Mouse (Mus musculus) ES-Bruce4 (cell line): ENCODE data around the gene Rbl2. TPM values are rescaled to one million over a fixed set of nuclear protein-coding genes. Genes with fewer than 3 reads are reported as not detected.

ENCODE experiments used
- H3K27ac ChIP-seq: 2 replicates; pipeline ENCODE4 v1.5.1; 2012; ENCODE audit warnings: low read length, inconsistent platforms; ENCODE audit not compliant: insufficient read depth
- H3K27me3 ChIP-seq: 2 replicates; pipeline ENCODE4 v1.6.1; 2012; ENCODE audit warnings: mild to moderate bottlenecking, low read length, inconsistent platforms; ENCODE audit not compliant: control insufficient read depth, poor library complexity, insufficient read depth, severe bottlenecking
- H3K36me3 ChIP-seq: 2 replicates; pipeline ENCODE4 v1.6.1; 2012; ENCODE audit warnings: inconsistent platforms, mild to moderate bottlenecking, low read length, moderate library complexity; ENCODE audit not compliant: control insufficient read depth, poor library complexity, insufficient read depth, severe bottlenecking
- H3K4me1 ChIP-seq: one replicate; pipeline ENCODE4 v1.8.1; 2011; ENCODE audit warnings: low read length; ENCODE audit not compliant: control insufficient read depth, insufficient read depth
- H3K4me3 ChIP-seq: 2 replicates; pipeline ENCODE4 v1.5.1; 2011; ENCODE audit warnings: low read depth, mild to moderate bottlenecking, low read length
- H3K9ac ChIP-seq: 2 replicates; pipeline ENCODE4 v1.6.1; 2012; ENCODE audit warnings: low read depth, mild to moderate bottlenecking, inconsistent platforms; ENCODE audit not compliant: poor library complexity, severe bottlenecking
- H3K9me3 ChIP-seq: replicated peaks from 2 replicates; pipeline ENCODE4 v1.6.1; 2012; ENCODE audit warnings: mild to moderate bottlenecking, low read length, inconsistent platforms; ENCODE audit not compliant: control insufficient read depth, poor library complexity, insufficient read depth, severe bottlenecking
- CTCF ChIP-seq: IDR thresholded peaks from one replicate; pipeline ENCODE4 v1.8.1; 2011; ENCODE audit warnings: low read depth, low read length
- EP300 ChIP-seq: IDR thresholded peaks from 2 replicates; pipeline ENCODE4 v1.6.1; 2011; ENCODE audit warnings: low read depth, low read length; ENCODE audit not compliant: insufficient read depth
- POLR2A ChIP-seq: IDR thresholded peaks from one replicate; pipeline ENCODE4 v1.8.1; 2011; ENCODE audit warnings: low read length; ENCODE audit not compliant: insufficient read depth
- polyA plus RNA-seq: library from polyadenylated mRNA; stranded (reverse); fragments of >200 nt; gene quantifications from 2 replicates; pipeline ENCODE4 v1.2.4, GENCODE M21; 2011; ENCODE audit warnings: low read depth; ENCODE audit not compliant: missing spikeins, insufficient read depth, insufficient read length

The Rbl2 gene
- polyA plus RNA-seq, 1 experiment: 7.3 TPM

DNA sequence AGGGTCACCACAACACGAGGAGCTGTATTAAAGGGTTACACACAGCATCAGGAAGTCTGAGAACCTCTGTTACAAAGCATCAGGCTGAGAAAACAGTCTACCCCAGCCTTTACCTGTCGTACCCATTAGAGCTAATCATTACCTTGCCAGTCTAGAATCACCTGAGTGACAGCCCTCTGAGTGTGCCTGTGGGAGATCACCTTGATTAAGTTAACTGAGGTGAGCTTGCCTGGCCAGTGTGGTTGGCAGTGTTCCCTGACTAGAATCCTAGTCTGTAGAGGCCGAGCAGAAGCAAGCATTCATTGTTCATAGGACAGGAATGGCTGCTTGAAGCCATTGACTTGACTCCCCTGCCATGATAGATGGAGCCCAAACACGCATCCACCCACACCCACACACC lies 71.0 kb downstream of the Rbl2 start:
- Histone ChIP-seq H3K9me3 (peaks cover 5% of the 10 kb centered on the region; the same call in 1 of the 2 replicates), H3K36me3 (no peaks in the 10 kb centered on the region), H3K27ac (no peak overlapping the region), H3K9ac (no peak overlapping the region), H3K4me3 (no peak overlapping the region), H3K4me1 (no peaks in the 10 kb centered on the region), H3K27me3 (no peaks in the 10 kb centered on the region)
- no peak for TF ChIP-seq EP300
- TF ChIP-seq CTCF: no peak
- TF ChIP-seq POLR2A: no peak

DNA sequence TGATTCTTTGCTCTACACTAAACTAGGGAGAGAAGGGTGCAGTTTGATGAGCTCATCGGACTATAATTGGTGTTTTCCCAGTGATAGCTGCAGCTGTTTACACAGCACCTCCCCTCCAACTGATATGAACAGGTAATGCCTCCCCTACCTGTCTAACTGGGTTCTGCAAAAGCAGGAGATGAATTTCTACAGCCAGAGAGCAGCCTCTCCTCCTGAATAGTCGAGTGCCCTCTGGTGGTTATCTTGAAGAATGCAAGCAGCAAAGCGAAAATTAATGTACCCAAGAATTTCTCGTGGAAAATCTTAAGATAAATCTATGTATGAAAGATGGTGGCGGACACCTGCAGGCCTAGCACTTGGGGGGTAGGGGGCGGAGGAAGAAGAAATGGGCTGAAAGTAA lies 77.9 kb downstream of the Rbl2 start:
- Histone ChIP-seq H3K27ac (no peak overlapping the region), H3K9ac (no peak overlapping the region), H3K4me1 (no peaks in the 10 kb centered on the region), H3K36me3 (no peaks in the 10 kb centered on the region), H3K4me3 (no peak overlapping the region), H3K27me3 (no peaks in the 10 kb centered on the region), H3K9me3 (no peaks in the 10 kb centered on the region)
- no peak for TF ChIP-seq POLR2A
- no peak for TF ChIP-seq EP300
- TF ChIP-seq CTCF: peak; percentile 8

DNA sequence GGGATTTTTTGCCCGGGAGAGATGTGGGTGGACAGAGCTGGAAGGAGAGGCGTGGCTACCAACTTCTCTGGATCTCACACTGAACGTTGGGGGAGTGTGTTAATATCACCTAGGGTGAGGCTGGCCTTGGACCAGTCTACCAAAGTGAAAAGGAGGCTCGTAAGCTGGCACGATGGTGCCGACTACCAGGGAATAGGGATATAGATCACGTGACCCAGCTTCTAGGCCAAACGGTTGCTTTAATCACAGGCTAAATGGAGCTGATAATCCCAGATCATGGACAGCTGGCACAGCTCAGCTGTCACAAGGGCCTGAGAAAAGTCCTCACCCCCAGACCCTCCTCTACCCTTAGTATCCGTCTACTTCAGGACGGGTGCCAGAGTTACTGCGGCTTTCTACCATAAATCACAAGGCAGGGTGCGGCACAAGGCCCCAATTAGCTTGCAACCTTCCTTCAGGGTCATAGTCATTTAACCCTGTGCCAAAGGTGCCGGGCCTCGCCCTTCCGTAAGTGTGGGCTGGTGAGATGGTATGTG lies 78.9 kb downstream of the Rbl2 start:
- Histone ChIP-seq H3K9ac (no peak overlapping the region), H3K9me3 (no peaks in the 10 kb centered on the region), H3K36me3 (no peaks in the 10 kb centered on the region), H3K27ac (no peak overlapping the region), H3K27me3 (no peaks in the 10 kb centered on the region), H3K4me3 (no peak overlapping the region), H3K4me1 (no peaks in the 10 kb centered on the region)
- TF ChIP-seq CTCF (no peak), POLR2A (no peak), EP300 (no peak)

DNA sequence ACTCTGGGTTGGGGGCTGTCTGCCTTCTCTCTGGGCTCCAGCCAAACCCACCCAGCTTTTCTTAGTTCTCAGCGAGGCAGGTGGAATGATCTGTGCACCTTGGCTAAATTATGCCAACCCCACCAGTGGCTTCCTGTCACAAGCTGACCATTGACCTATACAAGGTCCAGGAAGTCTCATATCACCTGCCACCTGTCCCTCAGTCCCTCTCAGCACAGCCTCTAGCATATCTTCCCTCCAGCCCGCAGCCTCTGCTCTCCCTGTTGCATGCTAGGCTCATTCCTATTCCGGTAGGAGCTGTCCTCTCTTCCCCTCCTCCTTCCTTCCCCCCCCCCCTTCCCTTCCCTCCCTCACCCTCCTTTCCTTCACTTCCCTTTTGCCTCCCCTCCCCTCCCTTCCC lies 79.4 kb downstream of the Rbl2 start:
- H3K4me3 ChIP-seq: no peak overlapping the region
- no peaks in the 10 kb centered on the region for H3K9me3 ChIP-seq

DNA sequence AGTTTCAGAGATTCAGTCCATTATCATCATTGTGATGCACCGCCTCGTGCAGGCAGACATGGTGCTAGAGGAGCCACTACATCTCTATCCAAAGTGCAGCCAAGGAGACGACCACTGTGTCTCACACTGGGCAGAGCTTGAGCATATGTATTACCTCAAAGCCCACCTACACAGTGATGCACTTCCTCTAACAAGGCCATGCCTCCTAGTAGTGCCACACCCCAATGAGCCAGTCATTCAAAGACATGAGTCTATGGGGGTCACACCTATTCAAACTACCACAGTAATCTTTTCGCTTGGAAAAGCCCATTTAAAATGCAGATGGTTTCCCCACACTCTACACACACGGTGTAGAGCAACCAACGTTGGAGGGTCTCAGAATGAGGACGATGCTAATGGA lies 81.7 kb downstream of the Rbl2 start:
- Histone ChIP-seq H3K4me1 (no peaks in the 10 kb centered on the region), H3K9me3 (no peaks in the 10 kb centered on the region), H3K9ac (no peak overlapping the region), H3K36me3 (no peaks in the 10 kb centered on the region), H3K27me3 (no peaks in the 10 kb centered on the region), H3K4me3 (no peak overlapping the region), H3K27ac (no peak overlapping the region)
- TF ChIP-seq EP300: no peak
- no peak for TF ChIP-seq CTCF

More for the DNA sequence above, 79.4 kb downstream of the Rbl2 start:
- Histone ChIP-seq H3K36me3 (no peaks in the 10 kb centered on the region), H3K4me1 (no peaks in the 10 kb centered on the region), H3K27me3 (no peaks in the 10 kb centered on the region), H3K27ac (no peak overlapping the region), H3K9ac (no peak overlapping the region)
- TF ChIP-seq EP300 (no peak), POLR2A (no peak), CTCF (no peak)

DNA sequence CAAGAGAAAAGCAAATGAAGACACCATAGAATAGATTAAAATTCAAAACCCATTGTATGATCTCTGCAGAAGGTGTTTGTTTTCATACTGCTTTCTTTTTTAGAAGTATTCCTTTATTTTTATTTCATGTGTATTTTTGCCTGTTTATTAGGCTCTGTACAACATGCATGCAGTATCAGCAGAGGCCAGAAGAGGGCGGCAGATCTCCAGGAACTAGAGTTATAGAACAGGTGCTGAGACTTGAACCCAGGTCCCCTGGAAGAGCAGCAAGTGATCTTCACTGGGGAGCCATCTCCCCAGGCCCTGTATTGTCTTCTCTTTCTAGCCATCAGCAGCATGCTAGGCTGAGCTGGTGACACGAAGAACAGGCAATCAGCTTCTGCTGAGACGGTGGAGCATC lies 84.0 kb downstream of the Rbl2 start:
- Histone ChIP-seq H3K4me1 (no peaks in the 10 kb centered on the region), H3K27ac (no peak overlapping the region), H3K9ac (no peak overlapping the region), H3K36me3 (no peaks in the 10 kb centered on the region), H3K27me3 (no peaks in the 10 kb centered on the region), H3K9me3 (no peaks in the 10 kb centered on the region), H3K4me3 (no peak overlapping the region)
- TF ChIP-seq POLR2A: no peak
- peak; percentile 25 for TF ChIP-seq CTCF
- TF ChIP-seq EP300: no peak
